Mouse (Mus musculus) lung, postnatal 0 days (tissue): ENCODE measurements around the gene Foxq1.

Source experiments
- CTCF ChIP-seq: IDR thresholded peaks from 2 replicates; pipeline ENCODE4 v1.5.1; 2016; ENCODE audit warnings: antibody characterized with exemption, mild to moderate bottlenecking
- EP300 ChIP-seq: IDR thresholded peaks from 2 replicates; pipeline ENCODE4 v1.6.1; 2016; ENCODE audit warnings: antibody characterized with exemption, mild to moderate bottlenecking, control low read depth

DNA sequence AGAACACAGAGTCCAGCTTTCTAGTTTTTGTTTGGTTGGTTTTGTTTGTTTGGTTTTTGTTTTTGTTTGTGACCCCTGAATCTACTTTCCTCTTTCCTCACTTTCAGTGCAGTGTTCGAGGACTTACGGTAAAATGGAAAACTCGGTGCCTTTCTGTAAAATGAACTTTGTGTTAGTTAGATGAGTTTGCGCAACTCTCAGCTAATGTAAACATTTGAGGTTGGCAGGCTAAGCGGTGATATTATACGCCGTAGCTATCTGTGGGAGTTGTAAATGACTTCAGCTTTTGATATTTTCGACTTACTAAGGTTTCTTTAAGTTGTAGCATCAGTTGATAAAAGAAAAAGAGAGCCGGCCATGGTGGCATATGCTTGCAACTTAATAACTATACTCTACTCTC lies 37.0 kb upstream of the Foxq1 start:
- TF ChIP-seq CTCF (no peak), EP300 (no peak)
